Mouse (Mus musculus): ENCODE data around the gene Aip. TPM values are rescaled to one million over a fixed set of nuclear protein-coding genes. Genes with fewer than 3 reads are reported as not detected.

The Aip gene
- polyA plus RNA-seq, 1 experiment from 2014 or later: 73.9 TPM

- Histone ChIP-seq H3K36me3 (no peaks in the 10 kb centered on the region), H3K9me3 (no peaks in the 10 kb centered on the region), H3K4me3 (no peak overlapping the region), H3K27ac (no peak overlapping the region), H3K27me3 (ENCODE audit: insufficient read depth, poor library complexity, severe bottlenecking) (peaks cover 10% of the 10 kb centered on the region; the same call in 1 of the 2 replicates), H3K4me1 (replicated peaks) (peaks cover 10% of the 10 kb centered on the region)
- DNase-seq (ENCODE audit: low spot score): no peak
- WGBS: 90% methylated on average over 15 of the region's 15 CpGs
Observed at GRCm38 (mm10) chr19:4086156-4086555, 39.5 kb downstream of the Aip start.

DNA sequence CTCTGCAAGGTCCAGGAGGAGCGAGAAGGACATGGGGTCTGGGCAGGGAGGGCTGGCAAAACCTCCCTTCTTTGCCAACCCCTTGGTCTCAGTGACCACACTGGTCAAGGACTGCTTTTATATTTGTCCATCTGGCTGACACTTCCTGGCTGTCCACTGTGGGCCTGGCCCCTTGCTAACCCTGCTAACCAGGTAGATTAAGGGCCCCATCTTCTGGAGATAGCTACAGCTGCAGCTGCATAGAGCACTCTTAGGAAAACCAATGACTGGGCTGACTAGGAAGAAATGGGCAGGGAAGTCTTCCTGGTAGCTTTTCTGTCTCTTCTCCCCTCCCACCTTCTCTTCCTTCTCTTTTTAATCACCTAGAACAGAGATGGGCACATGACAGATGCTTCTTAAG is 40.7 kb downstream of the Aip start:
- H3K27ac ChIP-seq: no peak overlapping the region
- WGBS: 92% methylated on average over 1 of the region's 1 CpGs

DNA sequence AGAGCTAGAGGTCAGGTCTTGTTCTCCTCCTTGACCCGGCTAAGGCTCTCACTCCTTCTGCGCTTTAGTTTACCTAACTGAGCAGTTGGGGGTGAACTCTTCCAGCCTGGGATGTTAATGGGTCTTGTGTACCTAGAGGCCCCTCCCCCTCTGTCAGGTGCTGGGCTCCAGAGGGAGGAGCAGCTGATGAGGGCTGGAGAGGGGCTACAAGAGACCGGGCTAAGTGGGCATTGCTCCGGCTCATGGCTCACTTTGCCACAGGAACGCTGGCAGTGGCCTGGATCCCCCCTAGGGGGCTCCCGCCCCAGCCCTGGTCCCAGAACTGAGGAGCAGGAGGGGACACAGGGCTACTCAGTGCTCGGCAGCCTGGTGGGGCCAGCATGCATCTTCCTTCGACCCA is 41.8 kb downstream of the Aip start:
- DNase-seq (ENCODE audit: low spot score): no peak
- Histone ChIP-seq H3K4me1 (replicated peaks) (peaks cover 11% of the 10 kb centered on the region), H3K36me3 (no peaks in the 10 kb centered on the region), H3K4me3 (no peak overlapping the region), H3K27me3 (ENCODE audit: insufficient read depth, poor library complexity, severe bottlenecking) (0 out of 2 replicates have a peak, but pooled peaks cover 5% of the 10 kb centered on the region), H3K9me3 (no peaks in the 10 kb centered on the region), H3K27ac (no peak overlapping the region; the same call in 1 of the 2 replicates)
- 33% methylated on average over 8 of the region's 8 CpGs for WGBS

More for the DNA sequence above, 40.7 kb downstream of the Aip start:
- Histone ChIP-seq H3K4me1 (replicated peaks) (peaks cover 11% of the 10 kb centered on the region), H3K9me3 (no peaks in the 10 kb centered on the region), H3K4me3 (no peak overlapping the region), H3K36me3 (no peaks in the 10 kb centered on the region), H3K27me3 (ENCODE audit: insufficient read depth, poor library complexity, severe bottlenecking) (0 out of 2 replicates have a peak, but pooled peaks cover 5% of the 10 kb centered on the region)
- no peak for DNase-seq (ENCODE audit: low spot score)

DNA sequence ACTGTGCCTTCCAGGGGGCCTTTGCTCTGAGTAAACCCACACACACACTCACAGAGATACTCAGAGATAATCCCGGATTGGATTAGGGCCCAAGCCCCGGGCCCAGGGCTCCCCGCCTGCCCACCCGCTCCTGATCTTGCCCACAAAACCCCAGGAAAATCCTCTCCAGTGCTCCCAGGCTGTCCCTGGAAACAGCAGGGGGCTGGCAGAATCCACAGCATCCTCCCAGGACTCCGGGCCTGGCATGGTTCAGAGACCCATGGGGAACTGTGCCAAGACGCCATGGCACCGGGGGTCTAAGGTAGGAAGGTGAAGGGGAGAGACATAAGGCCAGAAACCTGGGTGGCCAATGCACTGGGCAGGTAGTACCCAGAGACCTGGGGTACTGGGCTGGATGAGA is 42.3 kb downstream of the Aip start:
- Histone ChIP-seq H3K27me3 (ENCODE audit: insufficient read depth, poor library complexity, severe bottlenecking) (0 out of 2 replicates have a peak, but pooled peaks cover 5% of the 10 kb centered on the region), H3K27ac (no peak overlapping the region), H3K36me3 (no peaks in the 10 kb centered on the region), H3K4me1 (replicated peaks) (peaks cover 11% of the 10 kb centered on the region), H3K9me3 (no peaks in the 10 kb centered on the region), H3K4me3 (no peak overlapping the region)
- 80% methylated on average over 7 of the region's 7 CpGs for WGBS
- no peak for DNase-seq (ENCODE audit: low spot score)

GRCm38 (mm10) chr19:4082219-4082965 is 43.3 kb downstream of the Aip start:
- Histone ChIP-seq H3K4me3 (no peak overlapping the region), H3K27ac (no peak overlapping the region), H3K9me3 (no peaks in the 10 kb centered on the region), H3K4me1 (replicated peaks) (peaks cover 11% of the 10 kb centered on the region), H3K36me3 (no peaks in the 10 kb centered on the region), H3K27me3 (ENCODE audit: insufficient read depth, poor library complexity, severe bottlenecking) (0 out of 2 replicates have a peak, but pooled peaks cover 5% of the 10 kb centered on the region)
- WGBS: 84% methylated on average over 11 of the region's 11 CpGs
- no peak for DNase-seq (ENCODE audit: low spot score)

- Histone ChIP-seq H3K4me3 (no peak within 1 kb of the TSS), H3K36me3 (no peaks in the 10 kb centered on the region), H3K27me3 (ENCODE audit: insufficient read depth, poor library complexity, severe bottlenecking) (0 out of 2 replicates have a peak, but pooled peaks cover 5% of the 10 kb centered on the region), H3K9me3 (no peaks in the 10 kb centered on the region), H3K4me1 (replicated peaks) (peaks cover 11% of the 10 kb centered on the region), H3K27ac (no peak within 1 kb of the TSS)
- no peak for DNase-seq (ENCODE audit: low spot score)
- 64% methylated on average over 3 of the region's 3 CpGs for WGBS
Observed at GRCm38 (mm10) chr19:4081394-4081793, 44.3 kb downstream of the Aip start, which contains the start of gene Cabp2. Gene Cabp2 (plus strand): TSS chr19:4081578.

GRCm38 (mm10) chr19:4080511-4081009 is 45.1 kb downstream of the Aip start:
- Histone ChIP-seq H3K4me3 (no peak overlapping the region), H3K27ac (no peak overlapping the region), H3K27me3 (ENCODE audit: insufficient read depth, poor library complexity, severe bottlenecking) (0 out of 2 replicates have a peak, but pooled peaks cover 5% of the 10 kb centered on the region), H3K9me3 (no peaks in the 10 kb centered on the region), H3K4me1 (replicated peaks) (peaks cover 11% of the 10 kb centered on the region), H3K36me3 (no peaks in the 10 kb centered on the region)
- WGBS: 63% methylated on average over 8 of the region's 8 CpGs
- DNase-seq (ENCODE audit: low spot score): no peak

DNA sequence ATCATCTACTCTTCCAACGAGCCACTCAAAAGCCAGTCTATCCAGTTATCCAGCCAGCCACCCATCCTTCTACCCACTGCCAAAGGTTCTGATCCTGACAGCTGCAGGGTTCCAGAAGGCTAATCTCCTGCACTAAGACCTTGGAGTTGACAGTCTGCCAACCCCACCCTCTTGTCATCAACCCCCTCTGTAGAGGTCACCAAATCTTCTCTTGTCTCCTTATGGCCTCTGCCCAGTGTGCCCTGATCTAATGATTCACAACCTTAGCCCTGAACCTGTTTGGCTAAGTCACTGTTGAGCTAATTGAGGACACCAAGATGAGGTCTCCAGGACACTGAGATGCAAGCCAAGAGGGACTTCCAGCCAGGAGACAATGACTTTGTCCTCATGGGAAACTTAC is 46.1 kb downstream of the Aip start:
- 0 out of 2 replicates have a peak, but pooled peaks cover 5% of the 10 kb centered on the region for H3K27me3 ChIP-seq (ENCODE audit: insufficient read depth, poor library complexity, severe bottlenecking)
- peaks cover 11% of the 10 kb centered on the region for H3K4me1 ChIP-seq (replicated peaks)
- WGBS: 75% methylated on average over 1 of the region's 1 CpGs
- no peak overlapping the region for H3K4me3 ChIP-seq
- H3K27ac ChIP-seq: no peak overlapping the region
- DNase-seq (ENCODE audit: low spot score): no peak
- H3K9me3 ChIP-seq: no peaks in the 10 kb centered on the region
- H3K36me3 ChIP-seq: no peaks in the 10 kb centered on the region

DNA sequence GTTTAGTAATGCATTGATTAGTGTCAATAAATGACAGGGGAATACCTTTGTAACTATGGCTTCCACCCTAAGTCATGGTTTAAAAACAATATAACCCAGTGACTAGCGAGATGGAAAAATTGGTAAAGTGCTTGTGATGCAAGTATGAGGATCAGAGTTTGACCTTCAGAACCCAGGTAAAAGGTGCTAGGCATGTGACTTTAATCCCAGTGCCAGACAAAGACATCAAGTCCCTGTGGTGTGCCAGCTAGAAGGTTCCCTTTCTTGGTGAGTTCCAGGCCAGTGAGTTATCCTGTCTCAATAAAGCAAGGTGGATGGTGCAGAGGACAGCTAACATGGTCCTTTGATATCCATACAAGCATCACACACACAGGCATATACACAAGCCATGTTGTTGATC is 50.1 kb downstream of the Aip start:
- Histone ChIP-seq H3K4me3 (no peak overlapping the region), H3K27me3 (ENCODE audit: insufficient read depth, poor library complexity, severe bottlenecking) (no peaks in the 10 kb centered on the region), H3K27ac (no peak overlapping the region), H3K36me3 (no peaks in the 10 kb centered on the region), H3K9me3 (no peaks in the 10 kb centered on the region), H3K4me1 (replicated peaks) (peaks cover 4% of the 10 kb centered on the region; the same call in 1 of the 2 replicates)
- WGBS: 82% methylated on average over 1 of the region's 1 CpGs
- DNase-seq (ENCODE audit: low spot score): no peak

DNA sequence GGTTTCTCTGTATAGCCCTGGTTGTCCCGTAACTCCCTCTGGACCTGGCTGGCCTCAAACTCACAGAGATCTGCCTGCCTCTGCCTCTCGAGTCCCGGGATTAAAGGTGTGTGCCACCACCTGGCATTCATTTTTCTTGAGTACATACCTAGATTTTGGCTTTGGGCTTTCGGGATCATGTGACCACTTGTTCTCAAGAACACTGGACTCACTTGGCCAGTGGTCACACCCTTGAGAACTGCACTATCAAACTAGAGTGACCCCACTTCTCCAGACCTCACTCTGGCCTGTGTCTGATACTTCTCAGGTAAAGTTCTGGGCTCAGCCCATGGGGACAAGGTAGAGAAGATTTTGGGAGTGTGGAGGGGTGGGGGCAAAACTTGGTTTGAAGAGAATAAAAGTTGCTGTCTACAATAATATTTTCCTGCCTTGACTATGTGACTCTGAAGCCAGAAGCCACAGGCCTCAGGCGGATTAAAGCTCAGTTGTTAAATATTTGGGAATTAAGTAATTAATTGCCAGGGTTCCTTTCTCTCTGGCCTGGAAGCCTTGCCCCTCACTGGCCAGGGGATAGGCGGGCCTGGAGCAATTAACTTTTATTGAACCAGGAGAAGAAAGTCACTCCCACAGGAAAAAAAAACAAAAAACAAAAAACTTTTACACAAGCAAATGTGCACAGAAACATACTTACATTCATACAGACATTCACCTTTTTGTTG is 52.8 kb downstream of the Aip start:
- Histone ChIP-seq H3K4me1 (replicated peaks) (peaks cover 5% of the 10 kb centered on the region; the same call in 1 of the 2 replicates), H3K27ac (no peak overlapping the region), H3K4me3 (no peak overlapping the region), H3K36me3 (no peaks in the 10 kb centered on the region), H3K9me3 (no peaks in the 10 kb centered on the region), H3K27me3 (ENCODE audit: insufficient read depth, poor library complexity, severe bottlenecking) (no peaks in the 10 kb centered on the region)
- 83% methylated on average over 6 of the region's 6 CpGs for WGBS
- no peak for DNase-seq (ENCODE audit: low spot score)

GRCm38 (mm10) chr19:4071406-4071805 is 54.3 kb downstream of the Aip start:
- H3K4me1 ChIP-seq (replicated peaks): peaks cover 5% of the 10 kb centered on the region; the same call in 1 of the 2 replicates
- H3K4me3 ChIP-seq: no peak overlapping the region
- no peaks in the 10 kb centered on the region for H3K9me3 ChIP-seq
- H3K27ac ChIP-seq: no peak overlapping the region
- no peaks in the 10 kb centered on the region for H3K27me3 ChIP-seq (ENCODE audit: insufficient read depth, poor library complexity, severe bottlenecking)
- DNase-seq (ENCODE audit: low spot score): no peak
- H3K36me3 ChIP-seq: no peaks in the 10 kb centered on the region
- WGBS: 91% methylated on average over 6 of the region's 6 CpGs

GRCm38 (mm10) chr19:4070756-4071155 is 54.9 kb downstream of the Aip start:
- Histone ChIP-seq H3K27me3 (ENCODE audit: insufficient read depth, poor library complexity, severe bottlenecking) (no peaks in the 10 kb centered on the region), H3K4me1 (replicated peaks) (peaks cover 5% of the 10 kb centered on the region; the same call in 1 of the 2 replicates), H3K4me3 (no peak overlapping the region), H3K36me3 (no peaks in the 10 kb centered on the region), H3K9me3 (no peaks in the 10 kb centered on the region), H3K27ac (no peak overlapping the region)
- DNase-seq (ENCODE audit: low spot score): no peak
- WGBS: 82% methylated on average over 8 of the region's 8 CpGs

- no peak for DNase-seq (ENCODE audit: low spot score)
- H3K9me3 ChIP-seq: no peaks in the 10 kb centered on the region
- 73% methylated on average over 15 of the region's 15 CpGs for WGBS
- no peaks in the 10 kb centered on the region for H3K27me3 ChIP-seq (ENCODE audit: insufficient read depth, poor library complexity, severe bottlenecking)
- H3K36me3 ChIP-seq: no peaks in the 10 kb centered on the region
- peaks cover 5% of the 10 kb centered on the region; the same call in 1 of the 2 replicates for H3K4me1 ChIP-seq (replicated peaks)
- H3K4me3 ChIP-seq: no peak overlapping the region
- no peak overlapping the region for H3K27ac ChIP-seq
Observed at GRCm38 (mm10) chr19:4070311-4070710, 55.3 kb downstream of the Aip start.
